Mouse (Mus musculus): ENCODE results near the gene Actr1b.

- no peak for TF ChIP-seq CTCF (IDR thresholded peaks at IDR 0.05; ENCODE audit: borderline replicate concordance, insufficient read depth, low read depth, low read length)
- TF ChIP-seq POLR2A (IDR thresholded peaks at IDR 0.05; ENCODE audit: borderline replicate concordance, insufficient read depth, low read length) = no peak
These were observed 6.4 kb downstream of the Actr1b start for GRCm38 (mm10) chr1:36707797-36708196.
